8 mouse cellular contexts compared by ENCODE assay signal in the genomic region with DNA sequence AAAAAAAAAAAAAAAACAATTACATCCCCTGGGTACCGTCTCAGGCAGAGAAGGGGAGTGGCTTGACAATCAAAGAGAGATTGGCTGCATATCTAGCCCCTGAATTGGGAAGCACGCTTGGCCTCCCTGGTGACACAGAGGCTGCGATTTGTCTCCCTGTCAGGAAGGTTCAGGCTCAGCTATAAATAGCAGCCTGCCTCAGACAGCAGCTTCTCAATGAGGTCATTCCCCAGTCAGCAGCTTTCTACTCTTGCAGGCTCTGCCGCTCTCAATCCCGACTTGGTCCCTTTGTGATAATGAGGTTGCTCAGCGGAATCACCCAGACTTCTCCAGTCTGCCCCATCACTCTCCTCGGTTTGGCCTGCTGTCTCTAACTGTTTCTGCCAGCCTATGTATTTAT. TPM values are rescaled to one million over a fixed set of nuclear protein-coding genes. Genes with fewer than 3 reads are reported as not detected.
A peak's percentile ranks its signal among the peaks of the same experiment; 100 is the strongest.
DNase-seq lines count a peak whose midpoint lies in the region.
"Had no signal": no experiment of that assay in that cellular context is flagged by ENCODE, and none has a peak within 500 bp of the region (broad histone marks: within the 10 kb centered on the region; RNA-seq: fewer than 3 reads in every experiment).

No protein-coding gene starts in this region.

- peak overlapping the region; percentile 86 for H3K27ac ChIP-seq in heart, embryonic 10.5 days
- H3K27ac ChIP-seq in midbrain, embryonic 10.5 days (replicated peaks): peak overlapping the region; percentile 46; the same call in 1 of the 2 replicates

- no peaks in the 10 kb centered on the region for H3K9me3 ChIP-seq in heart, embryonic 10.5 days
- no peaks in the 10 kb centered on the region for H3K9me3 ChIP-seq in midbrain, embryonic 10.5 days (replicated peaks)

- H3K27me3 ChIP-seq in heart, embryonic 10.5 days (ENCODE audit: insufficient read depth, poor library complexity, severe bottlenecking): peaks cover 17% of the 10 kb centered on the region
- H3K27me3 ChIP-seq in midbrain, embryonic 10.5 days (ENCODE audit: low read depth, poor library complexity, severe bottlenecking): peaks cover 22% of the 10 kb centered on the region; the same call in 1 of the 2 replicates

- peak overlapping the region; percentile 24 for H3K4me3 ChIP-seq in heart, embryonic 10.5 days
- H3K4me3 ChIP-seq in midbrain, embryonic 10.5 days: no peak overlapping the region

- peak; percentile 13 for DNase-seq in right cerebral cortex, adult 18-20 months
- DNase-seq in right cerebral cortex, postnatal 14 days: no peak
- DNase-seq in cerebellum, adult 8-10 months: peak; percentile 60
- peak; percentile 95 for DNase-seq in heart, embryonic 10.5 days (ENCODE audit: low spot score)
- DNase-seq in midbrain, embryonic 10.5 days (ENCODE audit: low spot score): no peak
- peak; percentile 17 for DNase-seq in yolk sac, embryonic 10.5 days (ENCODE audit: low spot score)
- DNase-seq in spleen, adult 18-20 months: no peak

- H3K4me1 ChIP-seq in heart, embryonic 10.5 days: peaks cover 35% of the 10 kb centered on the region
- peaks cover 10% of the 10 kb centered on the region; the same call in 1 of the 2 replicates for H3K4me1 ChIP-seq in midbrain, embryonic 10.5 days

- 4% methylated on average over 7 of the region's 7 CpGs for WGBS in heart, embryonic 10.5 days
- 39% methylated on average over 7 of the region's 7 CpGs for WGBS in midbrain, embryonic 10.5 days

- no peaks in the 10 kb centered on the region for H3K36me3 ChIP-seq in heart, embryonic 10.5 days
- no peaks in the 10 kb centered on the region for H3K36me3 ChIP-seq in midbrain, embryonic 10.5 days

RNA-seq across cellular contexts. Expression of a gene that starts 12.7 kb away (rescaled TPM):
- polyA plus RNA-seq in heart, embryonic 10.5 days (2016; fragmentation: Nextera tagmentation; extraction: Ambion mirVana): 0.05 and 0.10 TPM in 2 replicates
- 0.46 and 1.4 TPM in 2 replicates for polyA plus RNA-seq in midbrain, embryonic 10.5 days (2016; fragmentation: Nextera tagmentation; extraction: Ambion mirVana)
- polyA plus RNA-seq: spleen, adult 2 months had no signal

RNA-seq across cellular contexts. Expression of a gene that starts 28.6 kb away (rescaled TPM):
- polyA plus RNA-seq in heart, embryonic 10.5 days (2016; fragmentation: Nextera tagmentation; extraction: Ambion mirVana): 2.5 and 8.2 TPM in 2 replicates
- 1.7 and 2.0 TPM in 2 replicates for polyA plus RNA-seq in midbrain, embryonic 10.5 days (2016; fragmentation: Nextera tagmentation; extraction: Ambion mirVana)

RNA-seq across cellular contexts. Expression of a gene that starts 58.3 kb away (rescaled TPM):
- 21.3 and 26.7 TPM in 2 replicates for polyA plus RNA-seq in heart, embryonic 10.5 days (2016; fragmentation: Nextera tagmentation; extraction: Ambion mirVana)
- 35.4 and 36.5 TPM in 2 replicates for polyA plus RNA-seq in midbrain, embryonic 10.5 days (2016; fragmentation: Nextera tagmentation; extraction: Ambion mirVana)

RNA-seq across cellular contexts. Expression of a gene that starts 58.5 kb away (rescaled TPM):
- polyA plus RNA-seq in heart, embryonic 10.5 days (2016; fragmentation: Nextera tagmentation; extraction: Ambion mirVana): 43.7 and 44.6 TPM in 2 replicates
- polyA plus RNA-seq in midbrain, embryonic 10.5 days (2016; fragmentation: Nextera tagmentation; extraction: Ambion mirVana): 53.3 and 56.0 TPM in 2 replicates

Comparison
In these comparisons a context has a peak if more than half of its experiments do, and no peak if none do; other contexts are left out.
1. DNase-seq: peak in right cerebral cortex, adult 18-20 months (single experiment), cerebellum, adult 8-10 months (single experiment), heart, embryonic 10.5 days (single experiment) and yolk sac, embryonic 10.5 days (single experiment); none in right cerebral cortex, postnatal 14 days (single experiment), midbrain, embryonic 10.5 days (single experiment) and spleen, adult 18-20 months (0 of 2).